Mouse (Mus musculus) kidney, postnatal 0 days (tissue): ENCODE measurements around the gene Sufu. TPM values are rescaled to one million over a fixed set of nuclear protein-coding genes. Genes with fewer than 3 reads are reported as not detected.

Source experiments
- ATAC-seq: fragments of 200-750 bp; cut with Nextera tagmentation; replicated peaks from 2 replicates; pipeline ENCODE4 v1.8.0; 2017; ENCODE audit warnings: low read depth, moderate number of reproducible peaks, moderate TSS enrichment, moderate library complexity; ENCODE audit not compliant: low FRiP score
- DNase-seq: peaks from one replicate; pipeline ENCODE4 v3.0.0-alpha.2; 2016; ENCODE audit warnings: low spot score
- H3K27ac ChIP-seq: fragments of 300-500 bp; sonication (generic); 2 replicates; pipeline ENCODE4 v1.5.1; 2014; ENCODE audit warnings: mild to moderate bottlenecking
- H3K27me3 ChIP-seq: fragments of 300-500 bp; sonication (generic); 2 replicates; pipeline ENCODE4 v1.6.1; 2014; ENCODE audit warnings: low read length, mixed read lengths; ENCODE audit not compliant: insufficient read depth
- H3K36me3 ChIP-seq: fragments of 300-500 bp; sonication (generic); 2 replicates; pipeline ENCODE4 v1.6.1; 2014; ENCODE audit warnings: low read length, mixed read lengths; ENCODE audit not compliant: insufficient read depth
- H3K4me1 ChIP-seq: fragments of 300-500 bp; sonication (generic); replicated peaks from 2 replicates; pipeline ENCODE4 v1.6.1; 2014; ENCODE audit warnings: antibody characterized with exemption, low read length, mixed read lengths; ENCODE audit not compliant: insufficient read depth
- H3K4me2 ChIP-seq: fragments of 300-500 bp; sonication (generic); 2 replicates; pipeline ENCODE4 v1.6.1; 2014; ENCODE audit warnings: mild to moderate bottlenecking, low read length, moderate library complexity, mixed read lengths
- H3K4me3 ChIP-seq: fragments of 300-500 bp; sonication (generic); replicated peaks from 2 replicates; pipeline ENCODE4 v1.5.1; 2014; ENCODE audit warnings: low read depth, low read length
- H3K9ac ChIP-seq: fragments of 300-500 bp; sonication (generic); 2 replicates; pipeline ENCODE4 v1.6.1; 2014; ENCODE audit warnings: low read depth, low read length
- H3K9me3 ChIP-seq: fragments of 300-500 bp; sonication (generic); replicated peaks from 2 replicates; pipeline ENCODE4 v1.6.1; 2016; ENCODE audit warnings: low read length, inconsistent platforms, mixed read lengths
- CTCF ChIP-seq: IDR thresholded peaks from 2 replicates; pipeline ENCODE4 v1.5.1; 2016; ENCODE audit warnings: antibody characterized with exemption, low read depth, mild to moderate bottlenecking, moderate library complexity
- WGBS: fragments of 180-500 bp; shearing (Covaris S2); extraction: QIAGEN DNeasy Blood & Tissue Kit; methylation state at CpG from one replicate; pipeline ENCODE4 v1.1.7; 2014; 5-methylcytosine and 5-hydroxymethylcytosine counted together
- polyA plus RNA-seq: library from polyadenylated mRNA; unstranded; fragments of >200 nt; fragmentation: Nextera tagmentation; extraction: Ambion mirVana; gene quantifications from 2 replicates; pipeline ENCODE4 v1.2.1, GENCODE M21; 2015

Gene Sufu
- polyA plus RNA-seq, 1 experiment from 2014 or later = 30.6 TPM

DNA sequence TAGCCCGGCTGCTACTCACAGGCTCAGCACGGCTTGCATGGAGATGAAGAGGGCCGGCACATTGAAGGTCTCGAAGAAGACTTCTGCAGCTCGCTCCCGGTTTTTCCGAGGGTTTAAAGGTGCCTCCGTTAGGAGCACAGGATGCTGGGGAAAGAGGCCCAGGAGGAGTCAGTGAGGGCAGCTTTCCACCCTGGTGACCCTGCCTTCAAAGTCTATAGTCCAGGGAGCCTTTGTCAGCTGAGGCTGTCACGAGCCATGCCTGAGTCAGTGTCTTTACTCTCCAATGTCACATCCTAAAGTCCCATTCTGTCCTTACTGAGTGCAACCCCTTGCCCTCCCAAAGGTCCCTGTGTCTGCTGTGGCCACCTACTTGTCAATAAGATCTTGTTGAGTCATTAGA, 14.4 kb upstream of the Sufu start:
- H3K4me1 ChIP-seq = no peaks in the 10 kb centered on the region
- peaks cover 86% of the 10 kb centered on the region for H3K36me3 ChIP-seq
- no peak overlapping the region for H3K4me3 ChIP-seq
- no peaks in the 10 kb centered on the region for H3K9me3 ChIP-seq
- H3K27me3 ChIP-seq = no peaks in the 10 kb centered on the region
- TF ChIP-seq CTCF = no peak
- no peak overlapping the region for H3K27ac ChIP-seq
- DNase-seq = no peak
- H3K4me2 ChIP-seq = no peak overlapping the region
- 85% methylated on average over 9 of the region's 9 CpGs for WGBS
- no peak overlapping the region for H3K9ac ChIP-seq
- peak; percentile 72 for ATAC-seq

DNA sequence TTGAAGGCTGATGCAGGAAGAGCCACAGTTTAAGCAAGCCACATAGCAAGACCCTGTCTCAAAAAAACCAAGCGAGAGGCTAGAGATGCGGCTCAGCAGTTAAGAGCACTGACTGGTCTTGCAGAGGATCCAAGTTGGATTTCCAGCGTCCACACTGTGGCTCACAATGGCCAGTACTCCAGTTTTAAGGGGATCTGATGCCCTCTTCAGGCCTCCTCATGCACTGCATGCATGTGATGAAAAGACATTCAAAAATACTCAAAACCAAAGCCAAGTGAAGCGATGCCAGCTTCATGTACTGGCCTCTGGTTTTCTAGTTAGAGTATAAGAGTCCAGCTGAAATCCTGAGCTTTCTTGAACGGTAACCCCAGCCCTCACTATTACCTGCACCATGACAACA, 6.8 kb upstream of the Sufu start:
- Histone ChIP-seq H3K27me3 (no peaks in the 10 kb centered on the region), H3K27ac (no peak overlapping the region), H3K4me1 (peaks cover 13% of the 10 kb centered on the region), H3K36me3 (peaks cover 16% of the 10 kb centered on the region; the same call in 1 of the 2 replicates), H3K9ac (no peak overlapping the region), H3K9me3 (no peaks in the 10 kb centered on the region), H3K4me2 (no peak overlapping the region), H3K4me3 (no peak overlapping the region)
- WGBS = 89% methylated on average over 5 of the region's 5 CpGs
- TF ChIP-seq CTCF = peak; percentile 39
- DNase-seq = no peak
- ATAC-seq = no peak

DNA sequence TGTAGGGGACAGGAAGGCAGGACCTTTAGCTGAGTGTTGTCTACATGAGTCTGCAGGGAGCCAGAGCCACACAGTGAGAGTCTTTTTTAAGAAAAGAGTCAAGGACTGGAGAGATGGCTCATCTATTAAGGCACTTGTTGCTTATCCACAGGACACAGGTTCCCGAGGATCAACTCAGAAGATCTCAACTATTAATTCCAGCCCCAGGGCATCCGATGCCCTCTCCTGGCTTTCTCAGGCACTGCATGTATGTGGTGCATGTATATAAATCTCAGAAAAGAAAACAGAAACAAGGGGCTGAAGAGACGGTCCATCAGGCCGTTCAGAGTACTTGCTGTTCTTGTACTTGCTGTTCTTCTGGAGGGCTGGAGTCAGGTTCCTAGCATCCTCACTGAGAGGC, 4.7 kb upstream of the Sufu start:
- Histone ChIP-seq H3K36me3 (0 out of 2 replicates have a peak, but pooled peaks cover 4% of the 10 kb centered on the region), H3K9me3 (no peaks in the 10 kb centered on the region), H3K27me3 (no peaks in the 10 kb centered on the region), H3K9ac (no peak overlapping the region), H3K4me2 (no peak overlapping the region), H3K27ac (no peak overlapping the region), H3K4me3 (no peak overlapping the region), H3K4me1 (peaks cover 16% of the 10 kb centered on the region)
- peak; percentile 72 for TF ChIP-seq CTCF
- 23% methylated on average over 4 of the region's 4 CpGs for WGBS
- DNase-seq (peak; percentile 68), ATAC-seq (no peak)

DNA sequence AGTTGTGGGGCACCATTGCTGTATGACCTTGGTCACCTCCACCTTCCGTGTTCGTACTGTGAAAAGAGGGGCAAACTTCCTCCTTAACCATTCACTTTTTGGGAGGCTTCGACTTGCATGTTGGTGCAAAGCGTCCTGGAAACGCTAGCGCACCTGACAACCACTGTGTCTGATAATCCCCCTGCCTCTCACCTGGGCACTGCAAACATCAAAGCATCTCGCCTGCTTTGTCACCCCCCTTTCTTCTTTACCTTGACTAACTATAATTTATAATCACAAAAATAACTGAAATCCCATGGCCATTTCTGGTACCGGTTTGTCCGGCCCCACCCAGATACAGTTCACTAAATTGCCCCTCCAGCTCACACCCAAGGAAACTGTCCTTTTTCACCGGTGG, 2.0 kb upstream of the Sufu start:
- Histone ChIP-seq H3K27ac (no peak overlapping the region), H3K4me1 (peaks cover 37% of the 10 kb centered on the region), H3K36me3 (no peaks in the 10 kb centered on the region), H3K9ac (peak overlapping the region; percentile 29; the same call in 1 of the 2 replicates), H3K4me2 (peak overlapping the region; percentile 74), H3K4me3 (peak overlapping the region; percentile 67), H3K27me3 (no peaks in the 10 kb centered on the region), H3K9me3 (no peaks in the 10 kb centered on the region)
- no peak for DNase-seq
- 7% methylated on average over 10 of the region's 10 CpGs for WGBS
- no peak for ATAC-seq
- TF ChIP-seq CTCF = no peak

DNA sequence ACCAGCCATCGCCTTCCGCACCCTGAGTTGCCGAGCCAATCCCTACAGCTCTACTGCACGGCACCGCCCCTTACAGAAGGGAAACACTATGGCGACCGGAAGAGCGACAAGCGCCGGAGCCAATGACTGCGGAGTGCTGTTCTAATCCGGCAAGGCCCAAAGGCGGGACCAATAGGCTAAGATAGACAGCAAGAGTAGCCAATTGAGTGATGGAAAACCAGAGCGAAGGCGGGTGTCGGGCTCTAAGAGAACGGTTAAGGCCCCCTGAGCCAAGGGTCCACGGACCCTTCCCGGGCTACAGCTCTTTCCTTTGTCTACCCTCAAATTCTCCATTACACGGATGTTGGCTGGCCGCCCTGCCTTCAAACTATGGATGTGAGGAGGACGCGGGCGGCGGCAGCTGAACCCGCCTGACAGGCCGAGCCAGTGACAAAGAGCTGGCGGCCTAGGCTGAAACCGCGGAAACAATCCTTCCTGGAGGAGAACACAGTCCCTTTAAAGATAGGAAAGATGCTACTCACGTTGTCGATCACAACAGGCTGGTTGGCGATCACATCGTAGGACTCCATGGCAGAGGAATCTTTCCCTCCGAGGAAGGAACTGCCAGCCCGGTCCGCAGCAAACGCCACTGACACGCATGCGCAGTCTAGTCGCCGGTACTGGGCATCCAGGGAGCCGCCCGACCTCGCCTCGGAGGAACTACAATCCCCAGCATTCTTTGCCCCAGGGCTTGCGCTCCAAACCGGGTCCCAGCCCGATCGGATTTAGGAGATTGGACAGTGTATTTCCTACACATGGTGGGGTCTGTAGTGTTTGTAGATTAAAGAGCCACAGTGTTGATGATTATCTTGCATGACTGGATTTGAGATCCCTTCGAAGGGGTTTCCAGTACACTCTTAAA, 1.3 kb upstream of the Sufu start, which contains the start of gene Actr1a:
Gene Actr1a, minus strand, starts transcription at position 640 of the 901 bp plus-strand sequence.
- DNase-seq = peak; percentile 100
- H3K4me3 ChIP-seq = peak within 1 kb of the TSS; percentile 72
- WGBS = under 1% methylated on average over 51 of the region's 51 CpGs

DNA sequence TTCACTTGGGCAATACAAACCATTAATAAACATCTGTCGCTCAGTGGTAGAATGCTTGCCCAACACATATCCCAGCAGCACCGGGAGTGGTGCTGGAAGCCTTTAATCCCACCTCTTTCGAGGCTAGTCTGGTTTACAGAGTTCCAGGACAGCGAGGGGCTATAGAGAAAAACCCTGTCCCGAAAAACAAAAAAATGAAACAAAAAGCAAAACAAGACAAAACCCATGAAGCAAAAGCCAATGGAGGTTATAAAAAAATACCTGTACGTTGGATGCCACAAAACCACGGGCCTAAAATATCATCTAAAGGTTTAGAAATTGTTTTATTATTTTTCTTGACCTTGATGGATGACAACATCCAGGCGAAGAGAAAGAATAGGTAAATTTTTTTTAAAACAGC, 587 bp upstream of the Sufu start:
- Histone ChIP-seq H3K4me2 (peak overlapping the region; percentile 59), H3K9me3 (no peaks in the 10 kb centered on the region), H3K9ac (no peak overlapping the region), H3K27ac (no peak overlapping the region), H3K4me1 (peaks cover 42% of the 10 kb centered on the region), H3K27me3 (no peaks in the 10 kb centered on the region), H3K4me3 (peak overlapping the region; percentile 67), H3K36me3 (no peaks in the 10 kb centered on the region)
- TF ChIP-seq CTCF = no peak
- ATAC-seq (no peak), DNase-seq (no peak)
- 11% methylated on average over 8 of the region's 8 CpGs for WGBS

More for the DNA sequence above, 1.3 kb upstream of the Sufu start, which contains the start of gene Actr1a:
- peak; percentile 93 for ATAC-seq
- H3K9ac ChIP-seq = peak within 1 kb of the TSS; percentile 70
- H3K9me3 ChIP-seq = no peaks in the 10 kb centered on the region
- no peak for TF ChIP-seq CTCF
- H3K4me2 ChIP-seq = peak within 1 kb of the TSS; percentile 74
- peak within 1 kb of the TSS; percentile 60 for H3K27ac ChIP-seq
- peaks cover 42% of the 10 kb centered on the region for H3K4me1 ChIP-seq
- no peaks in the 10 kb centered on the region for H3K36me3 ChIP-seq
- H3K27me3 ChIP-seq = no peaks in the 10 kb centered on the region
